Mouse (Mus musculus): ENCODE data around the gene Cwc25. TPM values are rescaled to one million over a fixed set of nuclear protein-coding genes. Genes with fewer than 3 reads are reported as not detected.

Gene Cwc25
- total RNA-seq (2017): 18.8 and 23.3 TPM in 2 replicates

GRCm38 (mm10) chr11:97766154-97766881 is at the start of gene Cwc25:
Cwc25 (minus strand) TSS chr11:97766556.
- ATAC-seq (replicated peaks in 1 of 2; ENCODE audit: insufficient read depth in 1 of 2, low FRiP score in 2 of 2, low TSS enrichment in 1 of 2, low read depth in 1 of 2, poor library complexity in 2 of 2, severe bottlenecking in 2 of 2): peak; percentile 83 to 96

- peak; percentile 25 to 66; a peak in 1 of 4 replicates for ATAC-seq (replicated peaks in 1 of 2; ENCODE audit: insufficient read depth in 1 of 2, low FRiP score in 2 of 2, low TSS enrichment in 1 of 2, low read depth in 1 of 2, poor library complexity in 2 of 2, severe bottlenecking in 2 of 2)
Observed at GRCm38 (mm10) chr11:97815736-97816135, 49.4 kb upstream of the Cwc25 start.

DNA sequence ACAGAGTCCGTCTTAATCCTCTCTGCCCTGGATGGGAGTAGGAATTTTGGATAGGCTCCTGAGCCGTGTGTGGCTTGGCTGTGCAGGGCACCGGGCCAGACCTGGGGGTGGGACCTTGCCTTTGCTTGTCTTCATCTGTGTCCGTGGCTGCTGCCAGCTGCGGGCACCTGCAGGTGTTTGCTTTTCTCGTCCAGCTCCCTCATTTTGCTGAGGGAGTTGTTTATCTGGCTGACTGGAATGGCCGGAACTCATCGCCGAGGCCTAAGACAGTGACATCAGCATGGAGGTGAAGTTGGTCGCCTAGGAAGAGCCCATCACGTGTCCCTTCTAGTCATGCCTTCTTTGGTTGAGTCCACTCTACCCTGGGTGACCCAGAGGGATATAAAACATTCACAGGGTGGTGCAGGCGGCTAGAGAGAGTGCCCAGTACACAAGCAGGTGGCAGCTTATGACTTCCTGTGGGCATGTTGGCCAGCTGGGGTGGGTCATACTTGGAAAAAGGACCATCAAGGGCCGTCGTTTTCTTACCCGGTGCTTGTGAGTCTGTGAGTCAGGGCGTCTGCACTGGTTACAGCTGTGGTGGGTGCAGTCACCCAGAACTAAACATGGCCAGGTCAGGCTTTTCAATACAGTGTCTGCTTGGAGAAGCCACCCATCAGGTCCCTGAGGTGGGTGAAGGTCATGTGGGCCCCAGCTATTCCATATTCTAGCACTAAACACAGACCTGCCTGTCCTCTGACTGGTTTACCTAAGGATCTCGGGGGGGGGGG is 47.6 kb upstream of the Cwc25 start:
- ATAC-seq (replicated peaks in 1 of 2; ENCODE audit: insufficient read depth in 1 of 2, low FRiP score in 2 of 2, low TSS enrichment in 1 of 2, low read depth in 1 of 2, poor library complexity in 2 of 2, severe bottlenecking in 2 of 2): no peak

DNA sequence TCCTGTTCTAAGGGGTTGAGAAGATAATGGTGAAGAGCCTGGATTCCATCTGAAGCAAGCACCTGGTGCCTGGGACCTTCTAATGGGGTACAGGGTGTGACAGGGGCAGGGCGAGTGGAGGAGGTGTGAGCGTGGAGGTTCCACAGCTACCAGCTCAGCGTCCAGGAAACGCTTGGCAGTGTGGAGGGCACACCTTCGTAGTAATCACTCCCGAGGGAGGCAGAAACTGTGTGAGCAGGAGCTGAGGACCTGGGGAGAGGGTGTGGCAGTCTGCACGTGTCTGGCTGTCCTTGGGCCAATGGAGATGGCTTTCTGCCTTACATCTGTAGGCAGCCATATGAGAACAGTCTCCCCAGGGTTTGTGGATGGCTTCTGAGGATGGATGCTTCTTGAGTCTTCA is 46.7 kb upstream of the Cwc25 start:
- no peak for ATAC-seq (replicated peaks in 1 of 2; ENCODE audit: insufficient read depth in 1 of 2, low FRiP score in 2 of 2, low TSS enrichment in 1 of 2, low read depth in 1 of 2, poor library complexity in 2 of 2, severe bottlenecking in 2 of 2)

DNA sequence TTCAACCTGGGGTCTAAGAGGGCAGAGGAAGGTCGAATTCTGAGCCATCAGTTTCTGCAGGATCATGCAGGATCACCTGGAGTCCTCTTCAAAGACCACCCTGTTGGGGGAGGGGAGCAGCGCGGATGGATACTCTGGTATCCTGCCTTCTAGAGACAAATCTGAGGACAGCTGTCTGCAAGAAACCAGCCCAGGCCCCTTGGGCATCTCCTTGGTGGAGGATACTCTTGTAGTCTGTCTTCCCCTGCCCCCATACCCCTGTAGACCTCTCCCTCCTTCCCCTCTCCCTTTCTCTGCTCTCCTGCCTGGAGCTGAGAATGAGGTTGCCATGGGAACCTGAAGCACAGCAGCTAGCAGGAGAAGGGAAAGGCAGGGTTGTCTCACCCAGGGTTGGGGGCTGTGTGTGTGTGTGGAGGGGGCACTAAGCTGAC is 46.1 kb upstream of the Cwc25 start:
- ATAC-seq (replicated peaks in 1 of 2; ENCODE audit: insufficient read depth in 1 of 2, low FRiP score in 2 of 2, low TSS enrichment in 1 of 2, low read depth in 1 of 2, poor library complexity in 2 of 2, severe bottlenecking in 2 of 2): no peak

GRCm38 (mm10) chr11:97811569-97812362 is 45.4 kb upstream of the Cwc25 start:
- ATAC-seq (replicated peaks in 1 of 2; ENCODE audit: insufficient read depth in 1 of 2, low FRiP score in 2 of 2, low TSS enrichment in 1 of 2, low read depth in 1 of 2, poor library complexity in 2 of 2, severe bottlenecking in 2 of 2): no peak

DNA sequence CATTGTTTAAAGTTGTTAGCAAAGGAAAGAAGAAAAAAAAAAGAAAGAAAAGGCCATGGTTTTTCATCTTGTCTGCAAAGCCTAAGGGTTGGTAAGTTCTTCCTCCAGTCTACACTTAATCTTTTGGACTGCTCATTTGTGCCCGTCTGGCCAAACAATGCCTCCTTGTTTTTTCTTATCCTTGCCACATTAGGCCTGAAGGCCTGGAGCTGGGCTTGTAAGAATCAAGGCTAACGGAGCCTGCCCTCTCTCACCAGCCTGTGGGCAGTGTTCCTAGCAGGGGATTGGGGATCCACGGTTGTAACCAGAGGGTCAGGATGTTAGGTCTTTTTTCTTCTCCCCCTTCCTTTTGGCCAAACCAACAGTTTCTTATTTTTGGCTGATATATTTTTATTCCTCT is 44.6 kb upstream of the Cwc25 start:
- no peak for ATAC-seq (replicated peaks in 1 of 2; ENCODE audit: insufficient read depth in 1 of 2, low FRiP score in 2 of 2, low TSS enrichment in 1 of 2, low read depth in 1 of 2, poor library complexity in 2 of 2, severe bottlenecking in 2 of 2)

DNA sequence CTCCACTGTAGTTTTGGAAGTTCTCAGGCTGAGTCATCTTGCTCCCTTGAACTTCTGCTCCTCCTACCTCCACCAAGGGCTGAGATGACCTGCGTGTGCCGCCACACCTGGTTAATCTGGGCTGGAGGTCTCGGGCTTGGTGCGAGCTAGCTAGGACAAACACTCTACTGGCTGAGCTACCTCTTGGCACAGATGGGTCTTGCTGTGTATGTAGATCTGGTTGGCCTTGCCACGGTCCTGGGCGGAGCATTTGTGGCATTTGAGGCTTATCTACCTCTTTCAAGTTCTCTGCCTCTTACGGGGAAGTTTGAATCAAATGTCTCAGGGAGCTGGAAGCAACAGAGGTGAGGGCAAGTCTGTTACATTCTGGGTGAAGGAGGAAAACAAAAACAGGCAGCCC is 44.0 kb upstream of the Cwc25 start:
- peak in 1 of 2 experiments; percentile 40; a peak in 3 of 4 replicates for ATAC-seq (replicated peaks in 1 of 2; ENCODE audit: insufficient read depth in 1 of 2, low FRiP score in 2 of 2, low TSS enrichment in 1 of 2, low read depth in 1 of 2, poor library complexity in 2 of 2, severe bottlenecking in 2 of 2)

GRCm38 (mm10) chr11:97809235-97810121 is 43.1 kb upstream of the Cwc25 start:
- no peak for ATAC-seq (replicated peaks in 1 of 2; ENCODE audit: insufficient read depth in 1 of 2, low FRiP score in 2 of 2, low TSS enrichment in 1 of 2, low read depth in 1 of 2, poor library complexity in 2 of 2, severe bottlenecking in 2 of 2)

DNA sequence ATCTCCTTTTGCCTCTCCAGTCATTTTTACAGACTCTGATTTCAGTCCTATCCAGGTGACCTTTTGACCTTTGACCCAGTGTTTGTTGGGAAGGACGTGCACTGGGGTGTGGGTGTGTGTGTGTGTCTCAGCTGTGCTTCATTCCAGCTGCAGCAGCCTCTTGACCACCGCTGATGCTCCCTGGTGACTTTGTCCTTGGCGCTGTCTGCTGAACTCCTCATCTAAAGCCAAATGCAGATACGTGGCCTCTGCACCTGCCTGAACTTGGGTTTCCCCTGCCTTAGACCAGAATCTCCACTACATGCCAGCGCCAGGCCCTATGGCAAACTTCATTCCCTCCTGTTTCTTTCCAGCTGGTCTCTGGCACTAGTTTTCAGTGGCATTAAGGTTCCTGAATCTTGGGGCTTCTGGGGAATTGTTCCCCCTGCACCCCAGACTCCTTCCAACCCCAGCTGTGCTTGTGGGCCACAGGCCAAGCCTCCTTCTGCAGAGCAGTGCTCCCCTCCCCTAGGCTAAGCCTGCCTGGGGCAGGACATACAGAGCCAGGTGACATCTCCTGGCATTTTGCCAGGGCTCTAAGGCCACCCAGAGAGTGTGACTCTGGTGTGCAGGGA is 42.4 kb upstream of the Cwc25 start:
- no peak for ATAC-seq (replicated peaks in 1 of 2; ENCODE audit: insufficient read depth in 1 of 2, low FRiP score in 2 of 2, low TSS enrichment in 1 of 2, low read depth in 1 of 2, poor library complexity in 2 of 2, severe bottlenecking in 2 of 2)

GRCm38 (mm10) chr11:97808093-97808492 is 41.7 kb upstream of the Cwc25 start:
- no peak for ATAC-seq (replicated peaks in 1 of 2; ENCODE audit: insufficient read depth in 1 of 2, low FRiP score in 2 of 2, low TSS enrichment in 1 of 2, low read depth in 1 of 2, poor library complexity in 2 of 2, severe bottlenecking in 2 of 2)

- no peak for ATAC-seq (replicated peaks in 1 of 2; ENCODE audit: insufficient read depth in 1 of 2, low FRiP score in 2 of 2, low TSS enrichment in 1 of 2, low read depth in 1 of 2, poor library complexity in 2 of 2, severe bottlenecking in 2 of 2)
Observed at GRCm38 (mm10) chr11:97807626-97808025, 41.3 kb upstream of the Cwc25 start.

DNA sequence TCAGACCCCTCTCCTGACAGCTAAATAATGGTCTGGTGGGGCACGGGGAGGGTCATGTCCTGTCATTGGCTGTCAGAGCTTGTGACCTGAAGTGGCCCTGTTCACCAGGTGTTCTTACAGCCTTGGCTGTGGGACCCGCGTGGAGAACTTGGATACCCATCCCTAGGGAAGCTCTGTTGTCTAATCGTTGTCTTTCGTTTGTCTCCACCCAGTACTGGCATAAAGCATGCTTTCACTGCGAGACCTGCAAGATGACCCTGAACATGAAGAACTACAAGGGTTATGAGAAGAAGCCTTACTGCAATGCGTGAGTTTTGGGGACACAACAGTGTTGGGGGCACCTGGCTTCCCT is 40.2 kb upstream of the Cwc25 start:
- ATAC-seq (replicated peaks in 1 of 2; ENCODE audit: insufficient read depth in 1 of 2, low FRiP score in 2 of 2, low TSS enrichment in 1 of 2, low read depth in 1 of 2, poor library complexity in 2 of 2, severe bottlenecking in 2 of 2): no peak

DNA sequence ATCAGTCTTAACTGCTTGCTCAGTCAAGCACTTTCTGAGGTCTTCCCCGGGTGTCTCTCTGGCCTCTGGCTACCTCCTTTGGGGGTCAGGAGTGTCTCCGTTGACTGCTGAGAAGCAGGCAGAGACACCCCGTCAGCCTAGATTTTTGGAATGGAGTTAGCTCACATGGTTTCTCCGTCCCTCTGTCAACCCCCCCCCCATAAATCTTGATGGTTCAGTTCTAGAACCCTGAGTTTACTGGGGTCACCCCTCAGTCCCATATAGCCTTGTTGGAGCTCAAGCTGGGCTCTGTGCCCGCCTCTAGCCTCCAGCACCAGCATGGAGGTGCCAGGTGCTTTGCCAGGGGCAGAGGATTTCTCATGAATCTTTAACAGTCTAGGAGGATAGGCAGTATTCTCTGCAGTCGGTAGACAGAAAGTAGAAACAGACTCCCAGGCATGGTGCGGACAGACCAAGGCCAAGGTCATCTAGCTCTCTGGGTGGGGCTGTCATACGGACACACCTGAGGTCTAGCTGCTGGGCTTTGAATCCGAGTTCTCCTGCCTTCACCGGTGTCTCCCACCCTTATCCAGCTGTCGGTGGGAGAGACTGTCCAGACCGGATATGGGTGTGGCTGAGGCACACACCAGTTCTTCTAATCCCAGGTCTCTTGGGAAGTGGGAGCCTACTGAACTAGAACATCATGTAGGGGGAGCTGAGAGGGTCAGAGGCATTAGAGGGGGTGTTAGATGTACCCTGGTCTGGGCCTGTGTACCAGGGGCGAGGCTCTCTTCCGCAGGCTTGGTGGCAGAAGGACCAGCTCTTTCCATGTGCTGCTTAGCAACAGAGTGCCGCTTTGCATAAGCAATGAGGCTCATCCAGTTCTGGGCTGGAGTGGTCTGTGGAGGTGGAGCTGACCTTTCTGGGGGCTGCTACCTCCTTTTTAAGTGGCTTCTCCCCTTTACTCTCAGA is 39.6 kb upstream of the Cwc25 start:
- ATAC-seq (replicated peaks in 1 of 2; ENCODE audit: insufficient read depth in 1 of 2, low FRiP score in 2 of 2, low TSS enrichment in 1 of 2, low read depth in 1 of 2, poor library complexity in 2 of 2, severe bottlenecking in 2 of 2): no peak

DNA sequence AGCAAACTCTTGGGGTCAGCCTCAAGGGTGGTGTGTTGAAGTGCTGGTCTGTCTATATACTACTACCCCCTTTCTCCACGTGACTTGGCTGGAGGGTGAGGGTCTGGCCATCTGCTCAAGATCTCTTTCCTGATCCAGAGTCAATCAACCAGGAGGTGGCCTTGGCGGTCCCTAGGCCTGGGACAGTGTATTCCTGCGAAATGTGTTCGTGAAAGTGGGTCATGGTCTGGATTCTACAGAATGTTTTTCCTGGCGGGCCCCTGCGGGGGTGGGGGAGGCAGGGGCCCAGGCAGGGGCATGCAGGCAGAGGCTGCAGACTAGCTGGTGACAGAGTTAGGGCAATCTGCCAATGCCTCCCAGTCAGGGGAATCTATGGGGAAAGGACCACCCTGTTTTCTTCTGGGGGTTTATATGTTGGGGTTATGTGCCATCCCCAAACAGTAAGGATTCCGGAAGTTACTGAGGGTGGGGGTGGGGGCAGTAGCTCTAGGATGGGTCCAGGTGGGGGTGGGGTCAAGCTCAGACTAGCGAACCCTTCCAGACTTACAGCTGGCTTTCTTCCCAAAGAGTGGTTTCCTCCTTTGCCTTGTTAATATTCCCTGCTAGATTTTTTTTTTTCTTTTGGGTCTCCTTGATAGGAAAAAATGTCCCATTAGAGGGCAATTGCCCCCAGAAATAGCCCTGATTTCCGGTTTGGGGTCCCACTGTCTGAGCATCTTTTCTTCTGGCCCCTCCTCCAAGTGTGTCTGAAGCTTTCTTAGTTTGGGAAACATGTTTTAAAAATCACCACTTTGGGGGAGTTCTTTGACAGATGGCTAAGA is 38.7 kb upstream of the Cwc25 start:
- ATAC-seq (replicated peaks in 1 of 2; ENCODE audit: insufficient read depth in 1 of 2, low FRiP score in 2 of 2, low TSS enrichment in 1 of 2, low read depth in 1 of 2, poor library complexity in 2 of 2, severe bottlenecking in 2 of 2): no peak

Measured in hematopoietic stem cell, adult 5-6 weeks (primary cell).